Comparison of ENCODE assay signal across 15 mouse cellular contexts in genomic region chr14:41052481-41052880, GRCm38 (mm10). TPM values are rescaled to one million over a fixed set of nuclear protein-coding genes. Genes with fewer than 3 reads are reported as not detected.
A peak's percentile ranks its signal among the peaks of the same experiment; 100 is the strongest.
DNase-seq lines count a peak whose midpoint lies in the region; ATAC-seq and TF ChIP-seq lines count a peak whose summit lies in the region.
"Had no signal": no experiment of that assay in that cellular context is flagged by ENCODE, and none has a peak within 500 bp of the region (broad histone marks: within the 10 kb centered on the region; RNA-seq: fewer than 3 reads in every experiment).

No protein-coding gene starts in this region.

- no peaks in the 10 kb centered on the region for H3K79me2 ChIP-seq in liver, adult 2 months (ENCODE audit: control insufficient read depth, insufficient read depth, low read length)

- H3K4me1 ChIP-seq in liver, adult 2 months (ENCODE audit: control insufficient read depth, insufficient read depth, low read length): no peaks in the 10 kb centered on the region
- no peaks in the 10 kb centered on the region for H3K4me1 ChIP-seq in liver, embryonic 11.5 days (replicated peaks; ENCODE audit: control insufficient read depth, insufficient read depth, low read length)
- H3K4me1 ChIP-seq: limb, embryonic 12.5 days; midbrain, embryonic 12.5 days had no signal

- 70% methylated on average over 5 of the region's 5 CpGs for WGBS in liver, adult 2 months
- 64% methylated on average over 5 of the region's 5 CpGs for WGBS in liver, embryonic 11.5 days

- H3K9ac ChIP-seq in liver, adult 2 months (ENCODE audit: low read depth, low read length): no peak overlapping the region
- H3K9ac ChIP-seq in liver, embryonic 11.5 days (ENCODE audit: low read depth, low read length): no peak overlapping the region
- H3K9ac ChIP-seq: limb, embryonic 12.5 days; midbrain, embryonic 12.5 days had no signal

- H3K27me3 ChIP-seq in liver, adult 2 months (ENCODE audit: control insufficient read depth, insufficient read depth, low read length): no peaks in the 10 kb centered on the region
- no peaks in the 10 kb centered on the region for H3K27me3 ChIP-seq in liver, embryonic 11.5 days (replicated peaks; ENCODE audit: control insufficient read depth, insufficient read depth, low read length)
- H3K27me3 ChIP-seq: limb, embryonic 12.5 days; midbrain, embryonic 12.5 days had no signal

- H3K4me3 ChIP-seq in liver, adult 2 months (ENCODE audit: insufficient read depth, low read depth, low read length): no peak overlapping the region
- no peak overlapping the region for H3K4me3 ChIP-seq in liver, embryonic 11.5 days (ENCODE audit: low read depth, low read length)
- H3K4me3 ChIP-seq: limb, embryonic 12.5 days; midbrain, embryonic 12.5 days had no signal

- TF ChIP-seq CTCF in liver, adult 2 months (IDR thresholded peaks at IDR 0.05; ENCODE audit: low read depth, low read length): peak; percentile 15; the same call in 1 of the 2 replicates

- no peak for TF ChIP-seq POLR2A in liver, adult 2 months (IDR thresholded peaks at IDR 0.05; ENCODE audit: extremely low read depth, insufficient read depth, low read length)

- no peaks in the 10 kb centered on the region for H3K36me3 ChIP-seq in liver, adult 2 months (ENCODE audit: control insufficient read depth, insufficient read depth, low read length)
- no peaks in the 10 kb centered on the region for H3K36me3 ChIP-seq in liver, embryonic 11.5 days (ENCODE audit: control insufficient read depth, insufficient read depth, low read length)
- H3K36me3 ChIP-seq: limb, embryonic 12.5 days; midbrain, embryonic 12.5 days had no signal

- H3K27ac ChIP-seq in liver, adult 2 months (replicated peaks; ENCODE audit: insufficient read depth, low read depth, low read length): no peak overlapping the region
- H3K27ac ChIP-seq in liver, embryonic 11.5 days (ENCODE audit: low read depth, low read length): no peak overlapping the region
- H3K27ac ChIP-seq: limb, embryonic 12.5 days; midbrain, embryonic 12.5 days had no signal

- H3K4me2 ChIP-seq in liver, embryonic 11.5 days: no peak overlapping the region
- H3K4me2 ChIP-seq: limb, embryonic 12.5 days; midbrain, embryonic 12.5 days had no signal

- H3K9me3 ChIP-seq in liver, embryonic 11.5 days (ENCODE audit: control insufficient read depth, low read length): no peaks in the 10 kb centered on the region
- H3K9me3 ChIP-seq: limb, embryonic 12.5 days had no signal

- DNase-seq in adrenal gland, postnatal 14 days: peak; percentile 32
- no peak for DNase-seq in adrenal gland, adult 18-20 months (ENCODE audit: low spot score in 2 of 2)
- no peak for DNase-seq in liver, adult 2 months (ENCODE audit: extremely low read depth, low read depth, low spot score)
- no peak for DNase-seq in liver, embryonic 11.5 days (ENCODE audit: low spot score)
- peak; percentile 26 for DNase-seq in MEL-GATA-1-ER (ENCODE audit: extremely low read depth, low read depth)
- peak; percentile 13 for DNase-seq in lung, postnatal 10 days
- DNase-seq: cerebellum, postnatal 14 days; gastrocnemius, postnatal 10 days had no signal

- no peak for ATAC-seq in liver, embryonic 11.5 days (replicated peaks; ENCODE audit: low FRiP score)
- ATAC-seq in monocyte, adult 5-6 weeks (replicated peaks; ENCODE audit: insufficient number of reproducible peaks, low FRiP score, low TSS enrichment, poor library complexity, severe bottlenecking): no peak
- no peak for ATAC-seq in erythroblast, adult 5-6 weeks (replicated peaks; ENCODE audit: low FRiP score, poor library complexity, severe bottlenecking)

RNA-seq across cellular contexts. Expression of gene Dydc2, which starts 16.5 kb away (rescaled TPM):
- 0.59 and 0.64 TPM in 2 replicates for total RNA-seq in adrenal gland, postnatal 14 days (2021)
- total RNA-seq in adrenal gland, adult 18-20 months (2021): under 1 TPM; 0.80 to 0.90 TPM
- not detected in 2 replicates for total RNA-seq in liver, adult 2 months (2014; rRNA removed)
- not detected in 2 replicates for polyA plus RNA-seq in liver, adult 2 months (2012; rRNA removed)
- not detected in 2 replicates for polyA plus RNA-seq in liver, embryonic 11.5 days (2014; fragmentation: Nextera tagmentation; extraction: Ambion mirVana)
- not detected in 3 replicates for total RNA-seq in monocyte, adult 5-6 weeks (2017)
- total RNA-seq in erythroblast, adult 5-6 weeks (2015; ENCODE audit: low replicate concordance): not detected in 2 replicates
- not detected in 2 replicates for total RNA-seq in erythroblast, adult 5-6 weeks (2017; ENCODE audit: low replicate concordance)
- total RNA-seq: gastrocnemius, postnatal 10 days; heart, postnatal 25 days had no signal
- polyA plus RNA-seq: large intestine, adult 2 months; limb, embryonic 12.5 days had no signal

RNA-seq across cellular contexts. Expression of gene Dydc1, which starts 20.2 kb away (rescaled TPM):
- total RNA-seq in adrenal gland, postnatal 14 days (2021): not detected in 2 replicates
- not detected for total RNA-seq in adrenal gland, adult 18-20 months (2021)
- not detected in 2 replicates for total RNA-seq in liver, adult 2 months (2014; rRNA removed)
- polyA plus RNA-seq in liver, adult 2 months (2012; rRNA removed): not detected in 2 replicates
- polyA plus RNA-seq in liver, embryonic 11.5 days (2014; fragmentation: Nextera tagmentation; extraction: Ambion mirVana): not detected in 2 replicates
- not detected in 3 replicates for total RNA-seq in monocyte, adult 5-6 weeks (2017)
- not detected in 2 replicates for total RNA-seq in erythroblast, adult 5-6 weeks (2015; ENCODE audit: low replicate concordance)
- not detected in 2 replicates for total RNA-seq in erythroblast, adult 5-6 weeks (2017; ENCODE audit: low replicate concordance)
- total RNA-seq: gastrocnemius, postnatal 10 days; heart, postnatal 25 days had no signal
- polyA plus RNA-seq: C2C12; large intestine, adult 2 months; limb, embryonic 12.5 days; midbrain, embryonic 12.5 days had no signal

RNA-seq across cellular contexts. Expression of gene Fam213a, which starts 38.9 kb away (rescaled TPM):
- total RNA-seq in adrenal gland, postnatal 14 days (2021): 179 and 192 TPM in 2 replicates
- 100 to 1,000 TPM; 109 to 216 TPM for total RNA-seq in adrenal gland, adult 18-20 months (2021)
- total RNA-seq in liver, adult 2 months (2014; rRNA removed): 63.2 and 66.3 TPM in 2 replicates
- polyA plus RNA-seq in liver, adult 2 months (2012; rRNA removed): 25.5 and 42.2 TPM in 2 replicates
- 78.2 and 84.8 TPM in 2 replicates for polyA plus RNA-seq in liver, embryonic 11.5 days (2014; fragmentation: Nextera tagmentation; extraction: Ambion mirVana)
- total RNA-seq in monocyte, adult 5-6 weeks (2017): 21.0 to 81.0 TPM (median 74.2 TPM) in 3 replicates
- total RNA-seq in erythroblast, adult 5-6 weeks (2015; ENCODE audit: low replicate concordance): 1,227 and 1,297 TPM in 2 replicates
- total RNA-seq in erythroblast, adult 5-6 weeks (2017; ENCODE audit: low replicate concordance): 2,096 and 2,327 TPM in 2 replicates

RNA-seq across cellular contexts. Expression of gene Mat1a, which starts 52.4 kb away (rescaled TPM):
- 21.7 and 341 TPM in 2 replicates for total RNA-seq in adrenal gland, postnatal 14 days (2021)
- under 1 TPM in 1 of 2 experiments, not detected in 1; 0.56 TPM for total RNA-seq in adrenal gland, adult 18-20 months (2021)
- 2,681 and 2,768 TPM in 2 replicates for total RNA-seq in liver, adult 2 months (2014; rRNA removed)
- 1,412 and 1,958 TPM in 2 replicates for polyA plus RNA-seq in liver, adult 2 months (2012; rRNA removed)
- 0.05 and 0.19 TPM in 2 replicates for polyA plus RNA-seq in liver, embryonic 11.5 days (2014; fragmentation: Nextera tagmentation; extraction: Ambion mirVana)
- not detected in 3 replicates for total RNA-seq in monocyte, adult 5-6 weeks (2017)
- not detected in 2 replicates for total RNA-seq in erythroblast, adult 5-6 weeks (2015; ENCODE audit: low replicate concordance)
- 0.42 TPM in 1 of 2 replicates, not detected in the other for total RNA-seq in erythroblast, adult 5-6 weeks (2017; ENCODE audit: low replicate concordance)
- total RNA-seq: heart, postnatal 25 days had no signal
- polyA plus RNA-seq: C2C12; large intestine, adult 2 months; limb, embryonic 12.5 days; midbrain, embryonic 12.5 days had no signal

Comparison
In these comparisons a context has a peak if more than half of its experiments do, and no peak if none do; other contexts are left out.
1. DNase-seq: peak in adrenal gland, postnatal 14 days (single experiment), MEL-GATA-1-ER (single experiment) and lung, postnatal 10 days (single experiment); none in adrenal gland, adult 18-20 months (0 of 2), liver, adult 2 months (single experiment) and liver, embryonic 11.5 days (single experiment).